Mouse (Mus musculus): ENCODE data around the gene Vtn.

- TF ChIP-seq CTCF (IDR thresholded peaks at IDR 0.05; ENCODE audit: borderline replicate concordance, insufficient read depth, low read depth, low read length) (no peak), POLR2A (IDR thresholded peaks at IDR 0.05; ENCODE audit: borderline replicate concordance, insufficient read depth, low read length) (no peak)
Measured at GRCm38 (mm10) chr11:78534516-78534915, 35.6 kb downstream of the Vtn start.

Data from cerebellum, adult 2 months (tissue).